Mouse (Mus musculus): ENCODE data around the gene Heatr3.
"Not testable (repeated sequence)": the region's sequence is repeated elsewhere in the genome, so short reads cannot be mapped to it uniquely, and the experiment has no call there.

The Heatr3 gene

DNA sequence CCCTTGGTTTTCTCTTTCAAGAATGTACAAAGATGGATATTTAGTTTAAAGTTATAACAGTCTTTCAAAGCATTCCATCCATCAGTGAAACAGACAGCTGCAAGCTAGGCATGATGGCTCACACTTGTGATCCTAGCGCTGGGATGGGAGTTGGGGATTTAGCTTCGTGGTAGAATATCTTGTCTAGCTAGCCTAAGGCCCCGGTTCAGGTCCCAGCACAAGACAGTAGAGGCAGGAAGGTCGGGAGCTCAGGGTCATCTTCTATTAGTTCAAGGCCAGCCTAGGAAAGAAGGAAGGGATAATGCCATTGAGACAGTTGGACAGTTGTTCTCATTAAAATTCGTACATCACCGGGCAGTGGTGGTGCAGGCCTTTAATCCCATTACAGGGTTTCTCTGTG, 48.1 kb downstream of the Heatr3 start:
- no peak for DNase-seq (ENCODE audit: low spot score)

- no peak for DNase-seq (ENCODE audit: low spot score)
These were observed 59.7 kb downstream of the Heatr3 start for GRCm38 (mm10) chr8:88197328-88197727.

DNA sequence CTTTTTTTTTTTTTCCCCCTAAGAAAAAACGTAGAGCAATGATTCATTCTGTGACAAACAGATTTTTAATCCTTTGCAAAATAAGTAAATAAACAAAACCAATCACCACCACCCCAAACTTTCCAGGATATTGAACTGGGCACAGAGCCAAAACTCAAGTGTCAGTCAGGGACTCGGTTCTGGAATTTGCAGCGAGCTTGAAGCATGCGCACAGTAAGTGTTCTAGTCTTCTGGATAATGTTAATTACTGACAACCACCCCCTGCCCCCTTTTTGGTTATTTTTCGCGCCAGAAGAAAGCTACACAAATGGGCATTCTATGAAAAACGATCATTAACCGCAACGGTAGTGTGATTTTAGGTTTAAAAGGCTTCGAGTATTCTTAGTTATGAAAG, 60.9 kb downstream of the Heatr3 start:
- DNase-seq (ENCODE audit: low spot score), result peak; percentile 51

DNA sequence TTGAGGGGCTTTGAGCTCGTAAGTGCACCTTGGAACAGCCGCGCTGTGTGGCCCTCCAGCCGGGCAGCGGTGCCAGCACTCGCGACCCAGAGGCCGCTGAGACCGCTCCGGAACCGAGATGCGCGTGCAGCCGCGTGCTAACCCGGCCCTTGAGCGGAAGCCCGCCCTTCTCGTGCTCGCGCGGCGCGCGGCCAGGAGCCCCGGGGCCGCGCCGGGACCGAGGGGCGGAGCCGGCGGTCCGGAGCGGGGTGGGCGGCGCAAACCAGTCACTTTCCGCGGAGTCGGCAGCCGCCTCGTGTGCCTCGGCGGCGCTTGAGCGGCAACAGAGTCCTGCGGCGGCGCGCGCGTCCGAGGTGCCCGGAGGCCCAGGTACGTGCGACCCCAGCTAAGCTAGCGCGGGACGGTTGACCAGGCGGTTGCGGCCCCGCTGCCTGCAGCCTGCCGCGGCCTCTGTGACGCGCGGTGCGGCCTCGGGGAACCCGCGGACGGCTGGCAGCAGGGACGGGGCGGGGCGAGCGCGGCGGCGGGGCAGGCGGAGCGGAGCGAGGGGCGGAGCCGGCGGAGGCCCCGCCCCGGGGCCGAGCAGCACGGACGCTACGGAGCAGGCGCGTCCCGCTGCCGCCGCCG, 61.4 kb downstream of the Heatr3 start, which contains the start of gene Tent4b:
TSS of gene Tent4b (plus strand) at position 269 of the 627 bp plus-strand sequence.
- DNase-seq (ENCODE audit: low spot score), result peak; percentile 97

DNA sequence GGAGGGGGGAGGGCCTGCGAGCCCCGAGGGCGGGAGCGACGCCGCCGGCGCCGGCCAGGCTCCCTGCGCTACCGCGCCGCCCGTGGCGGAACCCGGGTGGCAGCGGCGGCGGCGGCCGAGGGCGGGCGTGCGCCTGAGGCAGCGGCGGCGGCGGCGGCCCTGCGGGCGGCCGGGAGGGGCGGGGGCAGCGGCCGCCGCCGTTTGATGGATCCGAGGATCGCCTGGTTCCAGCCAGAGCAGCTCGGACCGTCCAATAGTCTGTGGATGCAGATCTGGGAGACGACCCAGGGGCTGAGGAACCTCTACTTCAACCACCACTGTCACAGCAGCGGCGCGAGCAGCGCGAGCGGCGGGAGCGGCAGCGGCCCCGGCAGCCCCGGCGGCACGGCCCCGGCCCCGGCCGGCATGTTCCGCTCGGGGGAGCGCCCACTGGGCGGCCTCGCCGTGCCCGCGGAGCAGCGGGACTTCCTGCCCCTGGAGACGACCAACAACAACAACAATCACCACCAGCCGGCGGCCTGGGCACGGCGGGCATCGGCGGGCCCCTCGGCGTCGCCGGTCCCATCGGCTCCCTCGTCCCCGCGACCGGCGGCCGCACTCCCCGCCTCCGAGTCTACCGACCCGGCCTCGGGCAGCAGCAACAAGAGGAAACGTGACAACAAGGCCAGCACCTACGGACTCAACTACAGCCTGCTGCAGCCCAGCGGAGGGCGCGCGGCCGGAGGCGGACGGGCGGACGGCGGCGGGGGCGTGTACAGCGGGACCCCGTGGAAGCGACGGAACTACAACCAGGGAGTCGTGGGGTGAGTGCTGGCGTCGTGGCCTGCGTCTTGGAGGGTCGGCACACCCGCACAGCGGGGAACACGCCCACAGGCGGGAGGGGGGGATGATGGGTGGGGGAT, 62.3 kb downstream of the Heatr3 start:
- peak; percentile 59 for DNase-seq (ENCODE audit: low spot score)

DNA sequence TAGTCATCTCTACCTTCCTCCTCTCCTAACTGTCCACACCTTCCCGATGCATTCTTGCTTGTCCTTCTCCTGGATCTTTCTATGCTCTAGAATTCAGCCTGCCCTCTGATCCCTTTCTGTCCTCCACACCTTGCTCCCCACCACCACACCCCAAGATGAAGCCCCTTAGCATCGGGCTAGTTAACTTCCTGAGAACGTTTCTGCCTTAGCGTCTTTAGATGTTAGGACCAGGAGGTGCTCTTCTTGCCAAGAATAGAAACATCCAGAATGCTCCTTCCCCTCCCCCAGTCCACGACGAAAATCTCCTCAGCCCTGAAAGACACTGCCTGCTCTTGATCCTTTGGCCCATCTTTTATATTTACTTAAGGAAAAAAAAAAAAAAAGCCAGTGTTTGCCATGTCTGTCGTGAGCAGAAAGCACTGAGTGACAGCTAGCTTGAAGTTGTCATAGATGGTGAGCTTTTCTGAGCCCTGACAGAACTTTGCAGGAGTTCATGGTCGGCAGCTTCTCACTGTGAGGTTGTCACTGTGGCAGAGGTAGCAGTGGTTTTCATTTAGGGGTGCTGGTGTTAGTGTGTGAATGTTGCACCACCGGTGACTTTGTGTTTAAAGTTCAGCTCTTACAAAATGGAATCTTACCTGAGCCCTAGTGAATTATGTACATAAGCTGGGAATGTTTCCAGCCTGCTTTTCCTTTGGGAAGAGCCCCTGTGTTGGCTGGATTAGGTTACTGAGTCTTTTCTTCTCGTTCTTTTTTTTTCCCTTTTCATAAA, 63.3 kb downstream of the Heatr3 start:
- DNase-seq (ENCODE audit: low spot score), result no peak

DNA sequence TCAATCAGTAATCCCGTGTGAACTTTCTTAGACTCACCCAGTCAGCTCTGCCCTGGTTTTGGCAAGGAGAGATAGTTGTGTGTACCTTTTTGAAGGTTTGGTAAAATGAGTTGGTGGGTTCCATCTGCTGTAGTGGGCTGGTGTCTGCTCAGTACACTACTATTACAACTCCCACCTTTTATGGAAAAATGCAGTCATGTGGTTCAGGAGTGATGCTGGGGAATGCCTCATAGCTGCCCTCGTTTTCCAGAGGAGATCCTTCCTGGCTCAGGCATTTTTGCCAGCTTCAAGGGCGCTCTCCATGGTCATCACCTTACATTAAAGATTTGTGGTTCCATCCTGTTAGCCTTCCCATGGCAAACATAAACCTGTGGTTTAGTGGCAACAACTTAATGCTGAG, 64.0 kb downstream of the Heatr3 start:
- DNase-seq (ENCODE audit: low spot score), result no peak

GRCm38 (mm10) chr8:88206016-88206415, 68.4 kb downstream of the Heatr3 start:
- no peak for DNase-seq (ENCODE audit: low spot score)

GRCm38 (mm10) chr8:88207121-88207821, 69.6 kb downstream of the Heatr3 start:
- DNase-seq (ENCODE audit: low spot score), result no peak

GRCm38 (mm10) chr8:88209930-88210827, 72.5 kb downstream of the Heatr3 start:
- DNase-seq (ENCODE audit: low spot score), result not testable (repeated sequence)

DNA sequence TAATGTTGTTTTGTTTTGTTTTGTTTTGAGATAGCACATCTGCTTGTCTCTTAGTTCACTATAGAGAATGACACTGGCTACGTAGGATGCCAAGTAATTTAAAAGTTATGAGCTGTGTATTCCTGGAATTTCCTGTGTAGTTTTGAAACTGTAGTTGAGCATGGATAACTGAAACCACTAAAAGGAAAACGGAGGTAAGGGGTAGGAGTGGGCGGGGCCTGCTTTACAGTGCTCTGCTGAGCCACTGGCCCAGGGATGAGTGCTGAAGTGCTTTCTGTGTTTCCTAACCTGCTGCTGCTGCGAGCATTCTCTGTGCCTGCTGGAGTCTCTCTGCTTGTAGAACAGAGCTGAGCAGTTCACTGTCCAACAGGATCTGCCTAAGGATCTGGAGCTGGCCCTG, 83.7 kb downstream of the Heatr3 start:
- no peak for DNase-seq (ENCODE audit: low spot score)

All from testis, postnatal 10 days (tissue).